Mouse (Mus musculus) small intestine, adult 2 months (tissue): ENCODE measurements at regions not wholly inside any gene's neighbourhood (a gene's known extent, or its start where the extent isn't known, plus 50 kb on each side); places are given as distances from the start of the nearest gene placed in this dataset.

ENCODE experiments used
- H3K27ac ChIP-seq: fragments of 200-500 bp; 2 replicates; pipeline ENCODE4 v1.5.1; 2012; ENCODE audit warnings: low read depth, low read length, control low read depth, inconsistent platforms; ENCODE audit not compliant: insufficient read depth
- H3K27me3 ChIP-seq: fragments of 200-500 bp; 2 replicates; pipeline ENCODE4 v1.6.1; 2012; ENCODE audit warnings: mild to moderate bottlenecking, moderate library complexity, low read length, inconsistent platforms; ENCODE audit not compliant: control insufficient read depth, insufficient read depth
- H3K36me3 ChIP-seq: fragments of 200-500 bp; 2 replicates; pipeline ENCODE4 v1.6.1; 2012; ENCODE audit warnings: mild to moderate bottlenecking, low read length, control low read depth, inconsistent platforms; ENCODE audit not compliant: control insufficient read depth, insufficient read depth
- H3K4me1 ChIP-seq: fragments of 200-500 bp; 2 replicates; pipeline ENCODE4 v1.6.1; 2012; ENCODE audit warnings: low read length, inconsistent platforms, mixed read lengths; ENCODE audit not compliant: control insufficient read depth, insufficient read depth, insufficient read length
- H3K4me3 ChIP-seq: fragments of 200-500 bp; 2 replicates; pipeline ENCODE4 v1.5.1; 2012; ENCODE audit warnings: low read depth, mild to moderate bottlenecking, control low read depth, inconsistent platforms, low read length, moderate library complexity
- CTCF ChIP-seq: fragments of 200-500 bp; IDR thresholded peaks from 2 replicates; pipeline ENCODE4 v1.5.1; 2012; ENCODE audit warnings: low read depth, mild to moderate bottlenecking, control low read depth, inconsistent platforms, low read length, moderate library complexity, mixed read lengths; ENCODE audit not compliant: insufficient replicate concordance, insufficient read length; ENCODE audit errors: extremely low read depth
- POLR2A ChIP-seq: fragments of 200-500 bp; IDR thresholded peaks from 2 replicates; pipeline ENCODE4 v1.6.1; 2012; ENCODE audit warnings: low read depth, mild to moderate bottlenecking, control low read depth, inconsistent platforms, low read length, moderate library complexity
- WGBS: fragments of 180-500 bp; shearing (Covaris S2); methylation state at CpG from one replicate; pipeline ENCODE4 v1.1.7; 2018; 5-methylcytosine and 5-hydroxymethylcytosine counted together

DNA sequence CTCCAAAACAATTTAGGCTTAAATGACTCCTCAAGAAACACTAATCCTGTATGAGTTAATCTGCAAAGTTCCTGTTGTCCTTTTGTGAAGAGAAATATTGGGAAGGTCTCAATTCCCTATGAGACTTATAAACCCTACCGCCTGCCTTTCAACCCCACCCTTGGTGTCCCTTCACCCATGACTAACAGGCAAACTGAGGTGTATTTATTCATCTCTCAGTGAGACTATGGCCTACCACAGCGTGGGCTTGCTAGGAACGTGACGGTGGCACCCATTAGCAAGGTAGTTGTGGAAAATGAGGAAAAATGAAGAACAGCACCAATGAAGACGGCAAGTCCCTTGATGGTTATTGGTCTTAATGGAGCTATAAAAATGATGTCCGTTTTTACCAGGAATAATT is 181.0 kb upstream of the Tle1 start:
- Histone ChIP-seq H3K4me3 (no peak overlapping the region), H3K27ac (no peak overlapping the region), H3K4me1 (no peaks in the 10 kb centered on the region), H3K36me3 (no peaks in the 10 kb centered on the region), H3K27me3 (no peaks in the 10 kb centered on the region)
- TF ChIP-seq POLR2A (no peak), CTCF (no peak)
- 94% methylated on average over 6 of the region's 6 CpGs for WGBS

DNA sequence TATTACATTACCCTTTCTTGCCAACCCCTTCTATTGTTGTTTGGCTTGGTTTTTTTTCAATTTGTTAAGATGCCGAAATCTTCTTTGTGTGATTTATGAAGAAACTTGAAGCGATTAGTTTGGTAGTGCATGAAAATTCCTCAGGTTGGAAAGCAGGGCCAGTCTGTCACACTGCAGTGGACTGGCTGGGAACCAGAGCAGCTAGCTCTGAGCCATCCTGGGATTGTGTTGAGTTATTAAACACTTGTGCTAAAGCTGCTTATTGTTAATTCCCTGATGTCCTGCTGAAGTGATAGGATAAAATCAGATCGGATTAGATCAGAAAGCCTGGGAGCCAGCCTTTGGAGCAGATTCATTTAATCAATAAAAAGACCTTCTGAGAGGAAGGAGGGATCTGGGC is 180.4 kb upstream of the Tle1 start:
- no peak overlapping the region for H3K27ac ChIP-seq
- H3K27me3 ChIP-seq: no peaks in the 10 kb centered on the region
- 70% methylated on average over 3 of the region's 3 CpGs for WGBS
- no peak overlapping the region for H3K4me3 ChIP-seq
- no peaks in the 10 kb centered on the region for H3K36me3 ChIP-seq
- H3K4me1 ChIP-seq: no peaks in the 10 kb centered on the region
- TF ChIP-seq POLR2A (no peak), CTCF (no peak)

DNA sequence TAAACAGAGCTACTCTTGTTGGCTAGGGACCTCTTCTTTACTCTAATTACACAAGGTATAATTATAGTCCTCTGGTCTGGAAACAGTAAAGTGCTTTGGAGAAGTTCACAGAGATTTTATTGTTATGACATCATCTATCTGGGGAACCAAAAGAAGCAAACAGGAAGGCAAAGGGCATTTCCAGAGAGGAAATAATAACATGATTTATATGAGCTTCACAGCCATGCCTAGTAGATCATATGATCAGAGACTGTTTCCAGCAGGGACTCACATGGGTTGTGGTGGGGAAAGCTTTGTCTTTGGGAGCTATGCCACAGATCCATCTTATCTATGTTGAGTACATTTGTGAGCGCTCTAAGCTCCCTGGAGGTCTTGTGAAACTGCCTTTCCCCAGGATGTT is 178.8 kb upstream of the Tle1 start:
- H3K27ac ChIP-seq: peak overlapping the region; percentile 67
- H3K4me3 ChIP-seq: no peak overlapping the region
- TF ChIP-seq POLR2A (no peak), CTCF (no peak)
- no peaks in the 10 kb centered on the region for H3K4me1 ChIP-seq
- H3K36me3 ChIP-seq: no peaks in the 10 kb centered on the region
- 65% methylated on average over 1 of the region's 1 CpGs for whole genome bisulfite sequencing
- H3K27me3 ChIP-seq: no peaks in the 10 kb centered on the region

DNA sequence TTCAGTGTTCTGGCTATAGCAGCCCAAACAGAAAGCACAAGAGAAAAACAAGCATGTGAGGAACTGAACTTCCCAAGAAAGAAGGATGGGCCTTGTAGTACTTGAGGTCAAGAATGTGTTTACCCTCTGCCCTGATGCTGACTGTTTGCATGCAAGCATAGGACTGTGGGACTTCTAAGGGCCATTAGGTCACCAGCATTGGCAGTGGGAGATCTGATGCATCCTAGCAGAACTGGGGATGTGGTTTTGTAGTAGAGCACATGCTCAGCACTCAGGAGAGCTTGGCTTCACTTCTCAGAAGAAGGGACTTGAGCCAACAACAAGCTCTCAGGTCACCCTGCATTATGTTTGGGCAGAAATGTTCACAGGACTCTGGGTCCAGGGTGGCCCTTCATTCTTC is 178.3 kb upstream of the Tle1 start:
- H3K36me3 ChIP-seq: no peaks in the 10 kb centered on the region
- no peak for TF ChIP-seq CTCF
- TF ChIP-seq POLR2A: no peak
- H3K27ac ChIP-seq: peak overlapping the region; percentile 67
- H3K4me3 ChIP-seq: no peak overlapping the region
- no peaks in the 10 kb centered on the region for H3K4me1 ChIP-seq
- H3K27me3 ChIP-seq: no peaks in the 10 kb centered on the region

DNA sequence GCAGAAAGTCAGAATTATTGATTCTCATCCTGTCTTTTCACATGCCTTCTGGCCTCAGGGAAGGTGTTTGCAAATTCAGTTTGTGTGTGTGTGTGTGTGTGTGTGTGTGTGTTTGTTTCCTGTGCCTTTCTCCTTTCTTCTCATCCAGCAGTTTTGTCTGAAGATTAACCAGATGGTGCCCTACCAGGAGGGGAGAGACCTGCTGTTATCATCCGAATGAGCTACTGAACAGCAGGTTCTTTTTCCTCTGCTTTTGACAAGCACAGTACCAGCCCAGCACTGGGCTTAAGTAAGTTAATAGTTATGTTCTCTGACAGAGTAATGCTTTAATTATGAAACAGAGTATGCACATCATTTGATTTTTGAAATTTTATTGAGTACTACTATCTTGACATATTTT is 176.8 kb upstream of the Tle1 start:
- Histone ChIP-seq H3K27ac (no peak overlapping the region), H3K4me1 (no peaks in the 10 kb centered on the region), H3K36me3 (no peaks in the 10 kb centered on the region), H3K4me3 (no peak overlapping the region), H3K27me3 (no peaks in the 10 kb centered on the region)
- TF ChIP-seq CTCF: no peak
- no peak for TF ChIP-seq POLR2A
- 50% methylated on average over 1 of the region's 1 CpGs for WGBS

DNA sequence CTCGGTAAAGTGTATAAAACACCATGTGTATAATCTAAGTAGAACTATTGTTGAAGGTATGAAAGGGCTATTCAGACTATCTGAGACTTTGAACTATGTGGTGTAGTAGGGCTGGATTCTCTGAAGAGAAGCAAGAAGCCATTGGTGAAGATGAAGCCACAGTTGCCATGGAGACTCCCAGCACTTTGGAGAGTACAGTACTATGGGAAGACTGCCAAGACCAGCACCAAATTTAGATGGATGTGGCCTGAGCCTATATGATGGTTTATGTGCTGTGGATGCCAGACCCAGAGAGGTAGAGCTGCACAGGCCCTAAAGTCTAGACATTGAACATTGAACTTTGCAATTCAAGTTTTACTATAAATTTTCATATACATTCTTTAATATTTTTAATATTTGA is 151.3 kb upstream of the Tle1 start:
- WGBS: 76% methylated on average over 1 of the region's 1 CpGs
- Histone ChIP-seq H3K4me3 (no peak overlapping the region), H3K4me1 (no peaks in the 10 kb centered on the region), H3K27ac (no peak overlapping the region), H3K36me3 (no peaks in the 10 kb centered on the region), H3K27me3 (no peaks in the 10 kb centered on the region)
- TF ChIP-seq POLR2A (no peak), CTCF (no peak)

DNA sequence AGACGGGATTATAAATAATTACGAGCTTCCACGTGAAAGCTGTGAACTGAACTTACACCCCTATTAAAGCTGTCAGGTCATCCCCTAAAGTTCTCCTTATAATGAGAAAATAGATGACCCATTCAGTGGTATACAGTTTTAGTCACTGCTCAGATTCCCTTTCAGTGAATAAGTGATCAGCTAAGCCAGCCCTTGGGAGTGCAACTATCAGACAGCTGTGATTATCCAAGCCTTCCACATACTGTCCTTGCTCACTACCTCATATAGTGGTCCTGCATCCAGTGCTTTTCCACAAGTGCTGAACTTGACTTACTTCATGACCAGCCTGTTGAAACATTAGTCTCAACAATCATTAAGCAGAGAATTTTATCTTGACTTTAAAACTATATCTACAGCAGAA is 131.2 kb upstream of the Tle1 start:
- 63% methylated on average over 3 of the region's 3 CpGs for WGBS
- no peak overlapping the region for H3K4me3 ChIP-seq
- no peak overlapping the region for H3K27ac ChIP-seq

DNA sequence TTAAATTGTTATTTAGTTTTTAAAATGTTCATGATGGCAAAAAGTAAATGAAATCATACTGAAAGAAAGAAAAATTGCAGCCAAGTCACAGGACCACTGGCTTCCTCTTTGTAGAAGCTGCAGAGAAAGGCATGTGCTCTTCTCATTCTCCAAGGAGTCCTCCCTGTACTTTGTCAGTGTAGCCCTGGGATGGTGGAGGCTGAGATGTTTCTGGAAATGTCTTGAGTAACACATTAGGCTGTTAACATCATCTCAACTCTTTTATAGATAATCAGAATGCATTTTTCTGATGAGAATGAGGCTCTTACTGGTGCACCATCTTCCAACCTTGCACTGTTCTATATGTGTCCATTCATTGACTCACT is 128.3 kb upstream of the Tle1 start:
- H3K4me3 ChIP-seq: no peak overlapping the region
- H3K36me3 ChIP-seq: no peaks in the 10 kb centered on the region
- TF ChIP-seq POLR2A (no peak), CTCF (no peak)
- no peaks in the 10 kb centered on the region for H3K27me3 ChIP-seq
- no peak overlapping the region for H3K27ac ChIP-seq
- H3K4me1 ChIP-seq: no peaks in the 10 kb centered on the region

More for the DNA sequence above, 131.2 kb upstream of the Tle1 start:
- H3K4me1 ChIP-seq: no peaks in the 10 kb centered on the region
- H3K27me3 ChIP-seq: no peaks in the 10 kb centered on the region
- no peaks in the 10 kb centered on the region for H3K36me3 ChIP-seq
- TF ChIP-seq POLR2A (no peak), CTCF (no peak)
